Mouse (Mus musculus) thymus, adult 2 months (tissue): ENCODE results near the gene B4galnt2.

ENCODE experiments used
- CTCF ChIP-seq: fragments of 200-500 bp; IDR thresholded peaks from 2 replicates; pipeline ENCODE4 v1.5.1; 2012; ENCODE audit warnings: mild to moderate bottlenecking, control low read depth, low read length, moderate library complexity, borderline replicate concordance; ENCODE audit not compliant: control insufficient read depth, poor library complexity, insufficient read depth; ENCODE audit errors: extremely low read depth
- POLR2A ChIP-seq: fragments of 200-500 bp; IDR thresholded peaks from 2 replicates; pipeline ENCODE4 v1.6.1; 2012; ENCODE audit warnings: mild to moderate bottlenecking, low read length, control low read depth, moderate library complexity; ENCODE audit not compliant: control insufficient read depth, poor library complexity, insufficient read depth; ENCODE audit errors: extremely low read depth

- TF ChIP-seq CTCF (no peak), POLR2A (no peak)
Observed at GRCm38 (mm10) chr11:95953313-95953712, 38.6 kb upstream of the B4galnt2 start.
